Mouse (Mus musculus): ENCODE results near the gene Meis2.

Gene Meis2

DNA sequence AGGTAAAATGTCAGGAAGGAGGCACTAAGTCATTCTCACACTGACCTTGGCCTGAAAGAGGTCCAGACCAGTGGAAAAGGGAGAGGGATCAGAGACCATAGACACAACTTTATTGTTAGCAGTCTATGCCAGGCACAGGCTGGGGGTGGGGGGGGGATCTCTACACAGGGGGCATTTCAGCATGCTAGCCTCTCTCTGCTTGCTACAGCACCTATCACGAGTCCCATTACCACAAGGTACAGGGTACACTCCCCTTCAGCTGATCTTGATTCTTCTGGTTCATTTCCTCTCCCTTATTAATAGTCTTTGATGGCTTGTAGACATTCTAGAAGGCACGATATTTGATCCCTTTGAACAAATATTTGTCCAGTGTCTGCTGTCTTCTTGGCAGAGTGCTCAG, 174.9 kb downstream of the Meis2 start:
- DNase-seq = no peak

DNA sequence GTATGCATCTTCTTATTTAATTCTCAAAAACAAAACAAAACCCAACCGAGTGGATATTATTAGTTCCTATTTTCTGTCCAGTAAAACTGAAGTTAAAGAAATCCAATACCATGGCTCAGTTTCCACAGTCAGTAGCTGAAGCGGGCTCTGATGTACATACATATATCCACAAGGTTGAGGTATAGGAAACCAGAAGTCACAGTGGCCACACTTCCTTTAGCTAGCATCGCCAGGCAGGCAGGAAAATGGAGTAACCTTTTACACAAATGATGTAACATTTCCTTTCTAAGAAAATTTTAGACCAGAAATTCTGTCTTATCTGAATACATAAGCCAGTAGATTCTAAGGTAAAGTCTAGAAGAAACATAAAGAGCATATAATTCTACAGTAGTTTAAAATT, 175.6 kb downstream of the Meis2 start:
- no peak for DNase-seq

DNA sequence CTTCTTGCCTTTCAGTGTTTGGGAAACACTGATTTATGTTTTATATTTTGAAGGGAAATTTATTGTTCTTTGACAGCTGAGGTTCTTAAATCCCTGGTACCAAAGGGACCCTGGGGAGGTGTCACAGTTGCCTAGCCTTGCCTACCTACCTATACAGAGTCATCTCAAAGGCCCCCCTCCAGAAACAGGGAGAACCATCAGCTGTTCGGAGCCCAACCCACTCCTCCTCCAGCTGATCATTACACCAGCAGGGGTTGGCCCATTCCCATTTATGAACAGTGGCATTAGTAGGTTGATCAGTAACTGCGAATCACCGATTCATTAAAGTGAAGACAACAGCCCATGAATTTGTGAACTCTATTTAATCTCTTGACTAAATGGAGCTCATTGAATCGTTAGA, 176.4 kb downstream of the Meis2 start:
- no peak for DNase-seq

DNA sequence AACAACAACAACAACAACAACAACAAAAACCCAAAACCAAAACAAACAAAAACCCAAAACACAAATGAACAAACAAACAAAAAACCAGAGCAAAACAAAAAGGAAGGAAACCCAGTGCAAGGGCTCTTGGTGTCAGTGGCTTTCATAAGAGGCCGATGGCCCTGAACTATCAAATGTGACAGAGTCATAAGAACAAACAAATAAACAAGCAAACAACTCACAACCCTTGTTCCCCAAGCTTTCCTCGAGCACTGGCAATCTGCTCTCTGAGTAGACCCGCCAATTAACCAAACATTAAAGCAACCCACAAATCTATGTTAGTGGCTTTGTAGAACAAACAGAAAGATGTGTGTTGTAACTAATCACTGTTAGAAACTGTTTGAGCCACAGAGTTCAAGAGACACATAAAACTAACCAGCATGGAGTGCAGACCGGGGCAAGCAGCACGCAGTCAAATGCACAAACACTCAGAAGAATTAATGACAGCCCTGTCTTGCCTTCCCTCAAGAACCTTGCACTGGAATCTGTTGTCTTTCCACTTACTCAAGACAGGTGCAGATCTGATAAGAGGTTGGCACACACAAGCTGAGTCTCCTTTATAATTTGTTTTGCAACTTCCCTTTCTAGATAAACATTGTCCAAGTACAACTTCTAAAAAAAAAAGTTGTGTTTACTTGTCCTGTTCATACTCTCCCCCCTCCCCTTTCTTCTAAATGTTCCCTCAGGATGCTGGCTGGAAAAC, 177.1 kb downstream of the Meis2 start:
- no peak for DNase-seq

DNA sequence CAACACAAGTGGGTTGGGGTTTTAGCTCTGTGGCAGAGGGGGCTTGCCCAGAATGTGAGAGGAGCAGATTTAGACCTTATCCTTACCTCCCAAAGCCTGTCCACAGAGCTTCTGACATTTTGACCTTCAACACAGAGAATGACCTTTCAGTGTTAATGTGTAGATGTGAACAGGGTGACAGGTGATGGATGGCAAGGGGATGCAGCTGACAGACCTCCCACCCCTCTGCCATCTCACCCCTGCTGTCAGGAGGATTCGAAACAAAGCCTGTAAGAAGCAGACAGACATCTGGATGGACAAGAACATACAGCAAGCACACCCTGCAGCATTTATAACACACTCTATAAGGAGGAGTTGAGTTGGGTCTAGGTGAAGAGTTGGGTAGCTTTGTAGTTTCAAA, 178.0 kb downstream of the Meis2 start:
- no peak for DNase-seq

DNA sequence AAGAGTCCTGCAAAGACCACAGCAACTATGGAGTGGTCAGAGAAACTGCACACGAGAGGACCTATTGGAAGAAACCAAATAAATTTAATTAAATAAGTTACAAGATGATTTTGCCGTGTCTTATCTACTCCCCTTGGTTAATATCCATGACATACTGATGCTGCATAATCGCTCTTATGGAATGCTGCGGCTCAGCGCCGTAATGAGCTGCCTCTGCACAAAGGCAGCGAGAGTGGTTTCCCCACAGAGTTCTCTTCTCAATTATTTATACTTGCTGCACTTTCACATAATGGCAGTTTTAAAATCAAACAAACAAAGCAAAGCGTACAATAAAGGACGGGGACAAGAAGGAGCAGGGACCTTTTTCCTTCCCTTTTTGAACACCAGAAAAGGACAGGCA, 181.5 kb downstream of the Meis2 start:
- no peak for DNase-seq

DNA sequence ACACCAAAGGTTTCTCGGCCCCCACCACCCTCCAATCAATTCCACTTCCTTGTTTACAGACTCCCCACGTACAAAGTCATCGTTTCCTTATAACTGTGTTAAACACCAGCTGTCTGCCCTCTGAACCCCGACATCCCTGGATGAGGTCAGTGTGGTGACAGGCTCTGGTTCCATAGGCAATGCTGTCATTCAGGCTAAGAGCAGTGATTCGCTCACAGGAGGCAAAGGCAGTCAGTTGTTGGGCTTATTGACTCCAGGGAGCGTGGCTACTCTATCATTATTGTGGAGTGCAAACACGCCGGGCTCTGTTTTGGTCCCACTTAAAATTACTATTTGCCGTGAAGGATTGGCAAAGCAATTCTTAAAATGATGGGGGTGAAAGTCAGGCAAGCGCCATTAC, 182.1 kb downstream of the Meis2 start:
- DNase-seq = no peak

DNA sequence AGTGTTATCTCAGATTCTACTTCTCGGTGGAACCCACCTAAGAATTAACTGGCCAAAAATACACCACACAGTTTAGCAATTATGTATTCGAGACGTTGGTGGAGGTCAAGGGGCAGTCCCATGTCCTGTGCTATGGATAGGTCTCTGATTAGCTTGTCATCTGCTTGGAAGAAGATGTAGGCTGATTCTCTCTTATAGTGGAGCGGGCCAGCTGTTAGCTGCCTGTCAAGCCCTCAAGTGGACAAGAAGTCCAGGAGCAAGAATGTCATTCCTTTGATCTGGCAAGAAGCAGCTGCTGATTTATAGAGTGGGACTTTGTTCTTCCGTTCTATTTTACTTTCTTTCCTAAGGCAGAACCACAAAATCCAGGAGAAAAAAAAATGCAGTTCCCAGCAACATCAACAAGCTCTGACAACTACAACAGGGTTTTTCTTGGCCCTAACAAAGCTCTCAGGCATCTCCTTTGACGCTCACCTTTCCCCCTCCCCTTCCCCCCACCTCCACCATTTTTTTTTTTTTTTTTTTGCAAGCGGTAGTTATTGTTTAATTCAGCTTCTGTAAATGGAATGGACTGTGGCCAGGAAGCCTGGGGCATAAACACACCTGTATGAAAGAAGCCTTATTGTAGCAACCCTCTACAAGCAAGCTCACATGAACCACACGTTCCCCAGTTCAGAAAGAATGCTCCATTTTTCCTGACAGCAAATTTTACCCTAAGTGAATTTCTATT, 189.7 kb downstream of the Meis2 start:
- no peak for DNase-seq

DNA sequence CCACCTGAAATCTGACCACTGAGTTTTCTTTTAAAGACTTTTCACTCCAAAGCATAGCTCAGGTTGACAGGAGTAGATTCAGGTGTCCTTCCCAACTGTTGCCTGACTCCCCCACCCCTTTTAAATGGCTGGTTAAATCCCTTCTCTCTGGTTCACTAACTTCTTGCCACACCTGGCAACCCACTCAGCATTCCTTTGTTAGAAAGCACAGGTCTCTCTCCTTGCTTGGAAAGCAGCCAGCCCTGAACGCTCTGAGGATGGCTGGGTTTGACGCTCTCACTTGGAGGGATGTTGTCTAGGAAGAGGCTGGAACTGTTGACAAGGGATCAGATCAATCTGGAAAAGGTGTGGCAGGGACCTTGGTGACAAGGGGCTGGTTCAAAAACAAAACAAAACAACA, 192.8 kb downstream of the Meis2 start:
- peak; percentile 60 to 64 for DNase-seq

DNA sequence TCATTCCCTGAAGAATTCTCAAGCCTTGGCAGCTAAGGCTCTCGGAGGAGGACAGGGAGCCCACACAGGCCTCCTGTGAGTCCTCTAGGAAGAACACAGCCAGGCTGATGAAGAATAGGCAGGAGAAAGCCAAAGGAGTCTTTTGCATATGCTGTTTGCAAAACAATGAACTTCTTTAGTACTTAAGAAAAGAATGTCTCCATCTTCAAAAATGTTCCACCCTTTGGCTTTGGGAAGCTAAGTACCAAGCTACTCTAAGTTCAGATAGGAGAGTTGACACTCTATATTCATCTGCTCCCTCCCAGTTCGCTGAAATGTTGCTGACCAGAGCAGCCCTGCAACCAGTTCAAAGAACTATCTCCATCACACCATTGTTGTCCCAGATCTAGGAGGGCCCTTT, 195.7 kb downstream of the Meis2 start:
- no peak for DNase-seq

DNA sequence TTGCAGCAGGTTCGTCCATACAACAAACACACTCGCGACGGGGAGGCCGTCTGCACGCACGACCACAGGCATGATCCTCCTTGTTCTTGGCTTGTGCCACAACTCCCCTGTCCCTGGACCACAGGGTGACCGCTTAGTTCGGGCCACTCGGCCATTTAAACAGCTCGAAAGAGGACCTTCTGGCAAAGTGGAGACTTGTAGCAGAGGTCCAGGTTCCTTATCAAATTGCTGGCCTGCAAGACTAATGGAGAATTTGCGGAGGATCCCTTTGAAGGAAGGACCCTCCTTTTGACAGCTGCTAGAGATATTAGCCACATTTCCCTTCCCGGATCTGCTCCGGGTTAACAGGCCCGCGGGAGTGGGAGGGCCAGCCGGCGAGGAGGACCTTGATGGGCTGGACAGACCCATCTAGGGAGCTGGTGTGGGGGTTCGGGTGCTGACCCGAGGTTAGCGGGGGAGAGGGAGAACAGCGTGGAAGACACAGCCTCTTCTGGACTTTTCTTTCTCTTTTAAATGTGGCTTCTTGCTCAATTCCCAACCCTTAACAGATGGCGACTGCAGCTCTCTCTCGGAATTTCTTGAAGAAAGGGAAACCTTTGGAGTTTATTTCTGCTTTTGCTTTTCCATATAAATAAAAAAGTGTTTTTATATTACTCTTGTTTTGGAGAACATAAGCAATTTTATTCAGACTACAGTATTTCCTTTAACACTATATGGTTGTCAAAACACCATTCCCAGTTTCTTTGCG, 204.9 kb downstream of the Meis2 start:
- DNase-seq = peak; percentile 48 to 68

DNA sequence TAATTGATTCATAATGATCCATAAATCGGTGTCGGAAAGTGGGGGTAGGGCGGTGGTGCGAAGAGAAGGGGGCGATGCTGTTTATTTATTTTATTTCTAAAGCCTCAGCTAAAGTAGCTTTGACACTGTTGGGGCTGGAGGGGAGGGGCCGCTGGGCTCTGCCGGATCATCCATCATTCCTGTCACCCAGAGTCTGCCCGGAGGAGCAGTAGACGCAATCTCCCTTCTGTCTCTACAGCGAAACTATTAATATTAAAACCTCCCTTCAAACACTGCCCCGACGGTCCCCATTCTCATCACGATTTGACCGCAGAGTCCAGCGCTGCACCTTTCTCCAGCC, 205.5 kb downstream of the Meis2 start:
- DNase-seq = peak; percentile 60 to 72

DNA sequence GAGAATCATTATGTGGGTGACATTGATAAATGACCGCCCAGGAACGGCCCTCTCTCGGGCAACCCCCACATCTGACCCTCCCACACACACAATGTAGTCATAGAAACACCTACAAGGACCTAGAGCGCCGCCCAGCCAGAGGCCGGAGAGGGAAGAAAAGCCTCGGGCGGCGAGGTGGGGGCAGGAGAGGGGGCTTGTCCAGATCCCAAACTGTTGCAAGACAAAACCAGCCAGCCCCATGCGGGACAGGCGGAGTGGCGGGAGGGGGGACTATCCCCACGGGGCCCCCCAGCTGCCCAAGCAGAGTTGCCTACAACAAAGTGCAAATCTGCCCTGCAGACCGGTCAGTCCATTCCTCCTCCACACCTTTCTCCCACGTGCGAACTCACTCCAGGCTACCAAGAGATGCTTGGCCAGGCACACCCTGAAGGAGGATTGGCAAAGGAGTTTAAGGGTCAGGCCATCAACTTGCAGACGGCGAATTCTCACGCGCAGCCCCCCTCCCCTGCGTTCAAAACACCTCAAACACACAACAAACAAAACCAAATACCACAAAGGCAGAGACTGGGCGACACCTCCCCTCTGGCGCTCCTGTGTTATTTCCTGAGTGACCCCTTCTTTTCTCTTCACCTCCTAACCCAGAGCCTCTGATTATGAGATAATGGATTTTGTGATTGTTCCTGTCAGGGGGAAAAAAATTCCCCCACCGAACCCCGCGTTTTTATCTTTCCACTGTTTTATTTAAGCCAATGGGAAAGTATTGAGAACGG, 206.1 kb downstream of the Meis2 start:
- peak; percentile 57 to 71 for DNase-seq

DNA sequence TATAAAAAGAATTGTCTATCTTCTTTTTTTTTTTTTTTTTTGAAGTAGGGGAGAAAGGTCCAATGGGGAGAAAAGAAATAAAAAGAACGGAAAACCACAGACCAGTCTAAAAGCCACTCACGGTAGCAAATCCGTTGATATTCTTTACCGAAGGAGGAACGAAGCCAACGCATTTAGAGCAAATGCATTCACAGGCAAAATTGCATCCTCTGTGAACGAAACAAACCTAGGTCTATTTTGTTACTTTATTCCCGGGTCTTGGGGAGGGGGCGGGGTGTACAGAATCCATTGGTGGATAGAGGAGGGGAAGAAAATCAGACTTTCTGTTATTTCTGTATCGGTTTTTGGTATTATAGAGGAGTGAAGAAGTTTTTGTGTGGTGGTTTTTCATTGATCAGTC, 206.7 kb downstream of the Meis2 start:
- no peak for DNase-seq

DNA sequence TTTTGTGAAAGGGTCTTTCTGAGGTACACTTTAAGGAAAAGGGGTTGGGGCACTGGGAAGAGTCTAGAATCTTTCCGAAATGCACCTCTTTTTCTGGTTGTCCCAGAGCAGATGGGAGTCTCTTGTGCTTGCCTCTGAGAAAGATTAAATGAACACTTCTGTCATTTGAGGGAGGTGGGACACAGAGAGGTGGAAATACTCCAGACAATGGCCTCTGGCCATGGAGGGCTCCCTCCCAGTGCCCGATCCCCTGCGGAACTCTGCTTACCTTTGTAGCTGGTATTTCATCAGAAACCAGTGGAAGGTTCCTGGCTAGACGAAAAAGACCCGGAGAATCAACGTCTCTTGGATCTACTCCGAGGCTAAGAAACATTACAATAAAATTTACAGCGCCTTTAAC, 207.4 kb downstream of the Meis2 start:
- no peak for DNase-seq

DNA sequence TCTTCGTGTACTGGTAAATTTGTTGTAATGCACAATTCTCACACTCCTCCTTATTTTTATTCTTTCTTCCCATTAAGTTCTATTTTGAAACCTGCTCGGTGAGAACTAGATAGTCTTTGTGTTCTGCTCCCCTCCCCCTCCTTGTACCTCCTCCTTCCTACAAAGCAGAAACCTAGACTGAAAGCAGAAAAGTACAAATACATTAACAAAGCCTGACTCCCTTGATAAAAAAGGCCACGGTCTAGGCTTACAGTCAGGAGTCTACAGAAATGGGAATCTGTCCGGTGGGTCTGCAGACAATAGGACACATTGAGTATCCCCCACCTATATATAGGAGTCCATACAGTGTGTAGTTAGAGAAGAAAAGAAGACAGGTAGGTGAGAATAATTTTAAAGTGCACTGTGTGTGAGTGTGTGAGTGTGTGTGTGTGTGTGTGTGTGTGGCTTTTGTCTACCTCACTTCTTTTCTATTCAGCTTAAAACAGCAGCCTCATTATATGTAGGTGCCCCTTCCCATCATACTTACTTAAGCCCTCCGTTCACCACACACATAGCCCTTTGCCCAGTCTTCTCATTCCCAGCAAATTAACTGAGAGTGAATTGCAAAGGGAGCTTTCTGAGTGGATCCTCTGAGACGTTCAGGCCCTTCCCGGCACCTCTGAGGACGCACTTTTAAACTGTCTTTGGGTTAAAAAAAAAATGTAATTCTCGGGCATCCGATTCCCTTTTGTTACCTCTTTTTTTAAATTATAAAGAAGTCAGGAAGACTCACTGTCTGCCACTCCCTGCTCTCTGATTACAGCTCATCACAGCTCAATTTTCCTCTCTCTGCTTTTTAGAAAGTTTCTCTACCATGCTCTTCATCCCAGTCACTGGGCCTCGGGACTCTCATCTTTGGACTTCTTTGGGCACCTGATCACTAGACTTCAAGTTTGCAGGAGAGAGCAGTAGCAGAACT, 208.2 kb downstream of the Meis2 start:
- DNase-seq = no peak

DNA sequence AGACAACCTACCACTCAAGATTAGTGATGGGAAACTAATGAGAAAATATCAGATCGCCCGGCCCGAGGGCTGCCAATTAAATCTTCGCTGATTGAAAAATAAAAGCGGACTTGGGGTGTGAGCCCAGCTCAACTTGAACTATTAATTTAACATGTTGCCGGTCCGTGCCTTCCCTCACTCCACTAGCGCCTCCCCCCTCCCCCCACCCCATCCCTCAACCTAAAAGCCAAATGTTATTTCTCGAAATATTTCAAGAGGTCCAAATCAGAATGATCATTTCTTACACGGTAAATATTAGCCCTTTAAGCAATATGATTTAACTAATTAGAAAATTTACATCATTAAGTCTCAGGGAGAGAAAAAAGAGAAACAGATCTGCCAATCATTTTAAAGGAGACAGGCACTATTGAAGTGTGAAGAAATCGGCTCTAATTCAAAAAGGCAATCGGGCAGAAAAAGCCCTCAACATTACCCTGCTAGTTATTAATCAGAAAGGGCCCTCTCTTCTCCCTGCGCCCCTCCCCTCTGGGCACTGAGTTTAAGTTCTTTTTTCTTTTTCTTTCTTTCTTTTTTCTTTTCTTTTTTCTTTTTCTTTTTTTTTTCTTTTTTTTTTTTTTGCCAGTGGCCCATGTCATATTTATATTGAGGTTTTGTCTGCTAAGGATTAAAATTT, 209.1 kb downstream of the Meis2 start:
- DNase-seq = no peak

DNA sequence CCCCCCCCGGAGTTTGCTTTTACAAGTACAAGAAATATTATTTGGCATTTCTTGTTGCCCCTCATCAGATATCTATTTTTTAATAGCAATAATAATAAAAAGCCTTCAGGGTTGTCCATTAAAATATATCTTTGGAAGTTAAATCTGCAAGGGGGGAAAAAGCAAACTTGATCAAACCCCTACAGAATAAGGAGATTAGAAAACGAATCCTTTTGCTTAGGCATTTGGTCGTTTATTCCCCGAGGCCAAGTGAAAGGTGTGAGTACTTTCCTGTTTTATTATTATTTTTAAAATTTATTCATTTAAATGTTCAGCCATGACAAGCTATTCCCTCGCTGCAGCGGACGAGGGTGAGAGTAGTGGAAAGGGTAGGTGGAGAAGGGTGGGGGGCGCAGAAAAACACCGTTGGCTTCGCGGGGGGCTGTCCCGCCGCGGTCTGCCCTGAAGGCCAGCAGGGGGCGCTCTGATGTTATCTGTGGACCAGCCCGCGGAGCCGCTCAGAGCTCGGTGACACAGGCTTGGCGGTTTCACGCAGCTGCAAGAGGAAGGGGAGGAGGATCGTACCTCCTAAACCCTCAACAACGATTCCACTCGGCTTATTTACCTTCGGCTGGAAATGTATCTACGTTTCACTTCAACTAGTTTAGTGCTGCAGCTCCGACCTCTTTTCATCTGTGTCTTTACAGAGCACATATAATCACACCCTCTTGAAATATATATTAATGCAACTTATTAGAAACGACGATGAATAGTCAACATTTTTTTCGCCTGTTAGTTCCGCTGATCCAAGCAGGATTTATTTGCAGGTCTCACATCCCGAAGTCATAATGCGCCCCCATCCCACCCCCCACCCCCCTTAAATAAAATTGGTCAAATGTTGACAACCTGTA, 209.9 kb downstream of the Meis2 start:
- peak; percentile 91 to 95 for DNase-seq

DNA sequence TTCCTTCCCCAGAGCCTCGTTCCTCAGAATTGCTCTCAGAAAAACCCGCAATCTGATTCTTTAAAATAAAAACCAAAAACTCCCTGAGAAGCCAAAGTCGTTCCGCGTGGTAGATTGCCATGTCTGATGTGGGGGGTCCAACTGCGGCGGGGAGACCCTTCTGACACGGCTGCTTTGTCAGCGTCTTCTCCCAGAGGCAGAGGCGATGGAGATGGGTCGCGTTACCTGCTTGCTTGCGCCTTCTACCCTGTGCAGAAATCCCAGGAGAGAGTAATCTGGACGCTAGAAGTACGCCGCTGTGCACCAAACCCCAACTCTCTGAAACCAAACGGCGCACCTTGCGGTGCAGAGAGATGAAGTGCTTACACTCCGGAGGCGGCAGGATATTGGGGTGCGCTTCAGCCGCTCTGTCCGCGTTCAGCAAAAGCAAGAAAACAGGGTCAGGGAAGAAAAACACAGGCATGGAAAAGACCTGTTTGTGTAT, 210.8 kb downstream of the Meis2 start:
- DNase-seq = peak in 1 of 2 experiments; percentile 44

Measured in kidney, postnatal 25 days (tissue).